Mouse (Mus musculus): ENCODE data around the gene Nos1ap.

GRCm38 (mm10) chr1:170622934-170623333 is 33.3 kb upstream of the Nos1ap start:
- TF ChIP-seq CTCF (IDR thresholded peaks at IDR 0.05; ENCODE audit: extremely low read depth, insufficient read length, insufficient replicate concordance, low read depth, low read length), result no peak
- no peak for TF ChIP-seq POLR2A (IDR thresholded peaks at IDR 0.05; ENCODE audit: low read depth, low read length)
